Mouse (Mus musculus): ENCODE results near the gene Unc5c.

Gene Unc5c

DNA sequence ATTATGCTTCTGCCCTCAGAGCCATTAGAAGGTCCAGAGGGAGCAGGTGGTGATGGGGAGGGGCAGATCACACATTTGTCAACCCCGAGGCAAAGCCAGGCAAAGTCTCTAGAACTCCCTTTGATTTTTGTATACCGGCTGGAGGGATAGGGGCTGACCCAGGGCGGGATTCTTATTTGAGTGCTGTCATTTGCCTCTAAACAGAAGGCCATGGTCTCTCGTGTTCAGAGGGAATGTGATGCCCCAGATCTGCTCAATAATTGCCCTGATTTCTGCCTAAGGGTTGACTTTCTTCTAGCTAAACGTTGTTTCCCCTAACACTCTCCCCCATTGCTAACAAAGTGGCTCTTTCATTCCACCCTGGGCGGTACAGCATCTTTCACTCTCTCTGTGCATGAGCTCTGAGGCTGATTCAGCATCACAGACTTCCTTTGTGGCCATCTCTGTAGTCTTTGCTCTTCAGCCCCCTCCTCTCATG lies 136.1 kb downstream of the Unc5c start:
- no peak for DNase-seq

- DNase-seq, result no peak
Measured at GRCm38 (mm10) chr3:141616718-141617117, 151.7 kb downstream of the Unc5c start.

DNA sequence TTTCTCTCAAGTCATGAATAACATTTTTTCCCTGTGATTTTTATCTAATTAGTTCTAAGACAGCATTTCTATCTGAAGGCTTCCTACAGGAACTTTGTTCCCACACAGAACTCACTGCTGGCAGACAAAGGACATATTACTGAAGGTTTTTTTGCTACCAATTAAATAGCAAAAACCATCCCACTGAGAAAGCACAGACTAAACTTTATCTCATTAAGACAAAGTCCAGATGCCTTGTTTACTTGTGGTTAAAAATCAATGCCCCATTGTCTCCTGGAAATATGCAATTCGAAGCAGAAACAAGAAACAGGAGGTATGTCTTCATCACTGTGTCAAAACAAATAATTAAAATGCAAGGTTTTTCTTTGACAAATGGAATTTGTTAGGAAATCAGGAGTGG lies 153.7 kb downstream of the Unc5c start:
- DNase-seq, result no peak

DNA sequence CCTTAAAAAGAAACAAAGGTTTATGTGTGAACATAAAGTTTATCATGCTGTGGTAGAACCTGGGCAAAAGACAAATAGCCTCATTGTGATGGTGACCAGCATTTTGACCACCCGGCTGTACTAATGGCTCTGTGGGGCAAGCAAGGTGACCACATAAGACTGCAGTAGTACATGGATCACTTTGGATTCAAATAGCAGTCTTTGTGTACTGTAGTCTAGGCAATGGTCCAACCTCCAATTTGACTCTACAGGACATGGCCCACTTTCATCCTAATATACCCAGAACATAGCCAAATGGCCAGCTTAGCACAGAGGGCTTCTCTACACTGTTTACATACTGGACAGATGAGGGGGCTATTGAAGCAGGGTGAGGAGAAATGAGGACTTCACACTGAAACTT lies 156.5 kb downstream of the Unc5c start:
- DNase-seq, result no peak

DNA sequence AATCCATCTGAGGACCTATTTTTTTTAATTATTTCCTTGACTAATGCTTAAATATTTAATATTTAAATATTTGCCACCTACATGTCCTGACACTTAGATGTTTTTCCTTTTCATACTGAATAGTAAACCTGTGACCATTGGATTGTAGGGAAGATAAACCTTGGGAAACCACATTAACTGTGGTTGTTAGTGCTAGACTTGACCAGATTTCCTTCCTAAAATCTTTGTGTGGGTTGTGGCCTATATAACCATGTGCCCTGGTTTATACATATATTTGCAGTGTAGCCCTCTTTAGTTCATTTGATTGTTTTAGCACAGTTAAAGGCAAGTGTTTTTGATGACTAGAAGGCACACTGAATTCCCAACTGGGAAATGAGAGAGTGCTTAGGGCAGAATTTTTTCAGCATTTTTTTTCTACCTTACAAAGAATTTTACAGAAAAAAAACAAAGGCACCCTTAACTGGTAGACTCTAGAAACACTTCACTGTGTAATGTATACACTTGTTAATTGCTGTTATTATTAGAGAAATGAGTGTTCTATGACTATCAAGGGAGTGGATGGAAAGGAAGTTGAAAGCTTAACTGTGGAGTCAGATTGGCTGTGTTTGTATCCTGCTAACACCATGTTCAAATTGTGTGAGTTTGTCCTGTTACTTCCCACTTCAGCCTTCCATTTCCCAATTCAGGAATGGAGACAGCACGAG lies 162.1 kb downstream of the Unc5c start:
- no peak for DNase-seq

DNA sequence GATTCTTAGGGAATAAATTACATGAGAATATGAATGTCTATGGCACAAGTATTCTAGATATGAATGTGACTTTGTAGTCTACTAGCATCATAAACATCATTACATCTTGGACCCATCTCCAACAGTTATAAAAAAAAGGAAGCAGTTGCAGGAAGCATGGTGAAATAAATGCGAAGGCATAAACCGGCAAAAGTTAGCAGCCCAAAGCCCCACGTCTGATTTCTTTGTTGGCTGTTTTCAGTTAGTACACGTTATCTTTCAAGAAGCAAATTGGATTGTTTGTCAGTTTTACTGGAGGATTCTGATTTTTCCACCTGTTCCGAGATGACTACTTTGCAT lies 162.6 kb downstream of the Unc5c start:
- DNase-seq, result no peak

DNA sequence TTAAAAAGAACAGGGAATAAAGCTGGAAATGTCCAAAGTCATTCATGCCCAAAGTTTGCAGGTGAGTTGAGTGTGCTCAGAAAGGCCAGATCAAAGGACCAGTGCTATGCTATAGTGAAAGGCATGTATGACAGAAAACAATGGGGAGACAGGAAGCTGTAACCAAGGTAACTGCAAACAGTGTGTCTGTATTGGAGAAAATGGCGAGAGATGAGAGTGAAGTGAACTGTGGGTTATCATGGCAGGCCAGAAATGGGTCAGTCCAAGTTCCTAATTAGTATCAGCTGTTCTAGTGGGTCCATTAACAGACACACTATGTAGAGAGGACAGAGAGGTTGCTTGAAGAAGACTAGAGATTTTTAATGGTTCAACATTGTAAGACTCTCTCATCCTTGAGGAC lies 164.4 kb downstream of the Unc5c start:
- no peak for DNase-seq

GRCm38 (mm10) chr3:141637900-141638299 lies 172.9 kb downstream of the Unc5c start:
- DNase-seq, result no peak

GRCm38 (mm10) chr3:141644264-141644663 lies 179.2 kb downstream of the Unc5c start:
- DNase-seq, result no peak

GRCm38 (mm10) chr3:141646588-141646987 lies 181.6 kb downstream of the Unc5c start:
- DNase-seq, result no peak

DNA sequence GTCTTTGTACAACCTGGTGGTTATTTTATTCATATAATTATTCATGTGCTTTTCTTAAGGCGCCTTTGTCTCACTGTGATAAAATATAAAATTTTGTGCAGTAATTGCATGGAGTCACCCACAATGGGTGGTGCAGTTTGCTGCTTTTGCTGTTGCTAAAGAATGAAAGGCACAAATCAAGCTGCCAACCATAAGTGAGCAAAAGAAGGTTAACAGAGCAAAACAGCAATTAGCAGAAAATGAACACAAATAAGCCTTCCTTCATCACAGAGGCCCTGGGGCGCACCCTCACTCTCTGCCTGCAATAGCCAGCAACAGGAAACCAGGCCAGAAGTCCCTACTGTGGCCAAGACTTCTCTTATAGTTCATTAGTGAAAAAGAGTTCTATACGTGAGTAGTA lies 185.6 kb downstream of the Unc5c start:
- no peak for DNase-seq

DNA sequence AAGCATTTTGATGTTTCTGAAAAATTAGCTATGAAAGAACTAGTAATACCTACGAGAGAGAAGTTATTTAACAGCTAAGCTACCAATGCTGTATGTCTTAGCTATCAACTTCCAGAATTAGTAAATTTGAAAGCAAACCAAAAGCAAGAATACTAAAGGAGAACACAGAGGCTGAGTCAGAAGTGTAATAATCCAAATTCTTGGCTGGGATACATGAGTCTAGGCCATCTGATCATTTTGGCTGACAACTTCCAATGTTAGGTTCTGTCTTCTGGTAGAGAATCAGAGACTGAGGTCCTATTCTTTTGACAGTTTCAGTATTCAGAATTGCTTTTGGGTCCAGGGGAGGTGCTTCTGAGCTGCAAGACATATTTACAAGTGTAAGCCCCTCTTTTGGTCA lies 188.9 kb downstream of the Unc5c start:
- DNase-seq, result no peak

DNA sequence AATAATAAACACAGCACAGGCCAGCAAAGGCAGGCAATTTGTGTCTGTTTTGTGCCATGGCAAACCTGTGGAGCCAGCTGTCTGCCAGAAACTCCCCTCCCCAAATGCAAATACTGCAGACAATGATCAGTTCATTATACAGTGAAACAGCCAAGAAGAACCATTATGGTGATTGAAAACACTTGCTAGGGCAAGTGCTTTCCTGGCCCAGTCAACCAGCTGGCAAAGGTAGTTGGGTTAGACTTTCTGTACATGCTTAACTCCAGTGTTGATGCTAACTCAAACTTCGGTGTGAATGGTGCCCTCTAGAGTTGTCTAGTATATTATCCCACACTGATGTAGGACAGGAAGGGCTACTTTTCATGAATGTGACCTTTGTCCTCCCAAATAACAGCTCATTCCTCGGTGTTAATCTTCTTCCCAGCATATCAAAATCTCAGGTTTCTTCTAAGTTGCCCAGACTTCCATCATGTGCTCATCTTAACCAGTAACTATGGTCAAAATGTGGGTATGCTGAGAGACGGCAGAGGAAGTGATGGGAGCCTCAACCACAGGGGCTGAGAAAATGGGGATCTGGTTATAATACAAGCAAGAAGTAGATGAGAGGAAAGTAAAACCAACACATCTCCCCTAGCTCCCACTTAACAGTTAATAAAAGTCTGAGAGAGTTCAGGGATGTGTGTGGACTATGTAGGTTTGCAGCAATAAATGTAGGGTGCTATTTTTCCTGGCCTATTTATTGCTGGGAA lies 194.2 kb downstream of the Unc5c start:
- DNase-seq, result no peak

DNA sequence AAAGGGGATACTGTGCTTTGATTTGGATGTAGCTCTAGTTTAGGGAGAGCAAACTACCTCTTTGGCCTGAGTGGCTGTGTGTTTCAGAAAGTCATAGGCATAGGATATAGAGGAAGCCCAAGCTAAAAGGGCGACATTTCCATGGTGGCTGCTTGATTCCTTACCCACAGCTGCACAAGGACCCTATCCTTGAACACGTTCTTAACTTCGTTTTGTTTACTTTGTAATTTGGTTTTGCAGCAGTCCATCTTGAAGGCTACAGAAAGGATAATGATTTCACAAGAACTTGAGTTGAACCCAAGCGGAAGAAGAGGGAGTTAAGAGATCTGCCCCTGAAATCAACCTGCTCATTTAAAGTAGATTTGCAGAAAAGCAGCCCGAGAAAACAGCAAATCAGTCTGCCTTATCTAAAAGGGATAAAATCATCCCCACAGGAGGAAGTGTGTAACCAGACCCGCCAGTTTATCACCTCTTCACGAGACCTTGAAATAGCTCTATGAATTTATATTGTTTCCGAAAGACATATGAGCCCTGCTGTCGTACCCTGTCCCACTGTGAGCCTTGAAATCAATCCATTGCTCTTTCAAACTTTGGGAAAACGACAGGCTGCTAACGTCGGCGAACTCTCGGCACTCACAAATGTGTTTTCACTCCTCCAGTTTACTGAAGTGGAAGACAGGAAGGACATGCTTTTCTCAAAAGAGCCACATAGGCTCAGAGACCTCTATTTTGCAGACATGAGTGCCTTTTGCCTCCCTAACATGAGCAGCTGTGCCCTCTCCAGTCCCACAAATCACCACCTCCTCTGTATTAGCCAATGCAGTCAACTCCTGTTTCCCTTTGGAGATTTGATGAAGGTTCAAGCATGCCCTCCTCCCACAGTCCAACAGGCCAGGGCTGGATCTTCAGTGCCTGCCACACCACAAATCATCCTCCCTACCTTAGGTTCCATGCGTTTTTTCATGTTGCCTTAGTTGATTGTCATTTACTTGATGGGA lies 195.3 kb downstream of the Unc5c start:
- no peak for DNase-seq

DNA sequence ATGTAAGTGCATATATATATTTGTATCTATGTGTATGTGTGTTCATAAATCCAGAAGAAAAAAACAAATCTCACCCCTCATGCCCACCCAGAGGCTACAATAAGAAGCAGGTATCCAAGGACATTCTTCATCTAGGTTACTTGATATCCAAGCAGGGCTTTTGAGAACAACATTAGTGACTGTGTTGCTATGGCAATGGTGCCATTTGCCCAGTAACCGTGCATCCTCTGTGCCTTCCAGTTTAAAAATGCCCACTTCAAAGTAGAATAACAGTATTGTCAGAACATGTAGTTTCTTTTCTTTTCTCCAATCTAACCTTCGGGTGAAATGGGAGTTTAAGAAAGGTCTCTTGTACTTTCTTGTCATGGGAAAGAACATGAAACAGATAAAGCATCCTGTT lies 224.1 kb downstream of the Unc5c start:
- DNase-seq, result no peak

DNA sequence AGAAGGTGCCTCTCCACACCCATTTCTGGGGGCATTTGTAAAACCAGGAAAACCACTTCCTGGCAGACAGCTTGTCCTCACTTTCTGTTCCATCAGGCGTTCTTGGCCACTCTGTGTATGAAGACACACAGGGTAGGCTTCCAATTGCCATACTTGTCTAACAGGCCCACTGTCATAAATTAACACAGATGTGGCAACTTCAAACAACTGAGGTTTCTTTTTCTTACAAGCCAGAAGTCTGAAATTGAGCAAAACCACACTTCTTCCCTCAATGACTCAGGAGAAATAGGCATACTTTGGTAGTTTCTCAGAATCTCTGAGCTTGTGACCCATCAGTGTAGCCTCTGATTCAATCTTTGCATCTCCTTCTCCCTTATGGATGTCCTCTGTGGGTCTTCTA lies 225.7 kb downstream of the Unc5c start:
- no peak for DNase-seq

DNA sequence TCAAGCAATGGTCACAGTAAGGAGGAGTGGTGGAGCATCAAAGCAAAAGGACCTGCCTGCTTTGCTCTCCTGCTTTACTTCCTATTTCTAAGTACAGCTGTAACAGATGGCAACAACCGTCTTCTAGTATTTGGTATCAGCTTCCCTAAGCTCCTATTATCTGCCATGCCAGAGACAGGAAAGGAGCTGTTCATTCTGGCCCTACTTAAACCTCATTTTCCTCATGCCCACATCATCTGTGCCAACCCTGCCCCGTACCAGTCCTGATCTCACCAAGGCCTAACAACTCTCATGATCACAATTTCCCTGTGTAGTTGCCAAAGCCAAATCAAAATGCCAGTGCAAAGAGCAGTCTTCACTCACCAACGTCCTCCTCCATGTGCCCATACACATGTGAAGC lies 226.4 kb downstream of the Unc5c start:
- no peak for DNase-seq

GRCm38 (mm10) chr3:141691846-141692245 lies 226.8 kb downstream of the Unc5c start:
- DNase-seq, result no peak

GRCm38 (mm10) chr3:141699177-141699576 lies 234.2 kb downstream of the Unc5c start:
- no peak for DNase-seq

GRCm38 (mm10) chr3:141701381-141701909 lies 236.4 kb downstream of the Unc5c start:
- DNase-seq, result no peak

DNA sequence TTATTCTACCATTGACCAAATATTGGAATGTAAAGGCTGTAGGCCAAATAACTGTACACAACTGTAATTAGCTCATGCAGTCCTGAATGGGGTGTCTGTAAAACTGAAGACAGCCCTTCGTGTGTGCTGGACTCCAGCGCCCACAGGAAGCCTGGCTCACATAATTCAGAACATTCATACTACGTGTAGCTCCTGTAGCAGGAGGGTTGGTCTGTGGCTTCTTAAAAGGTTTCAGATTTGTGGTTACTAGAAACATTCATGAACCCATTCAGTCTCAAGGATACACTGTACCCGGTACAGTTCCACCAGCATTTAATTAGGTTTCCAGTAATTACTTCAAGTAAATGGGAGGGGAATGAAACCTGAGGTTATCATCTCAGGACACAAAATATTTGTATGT lies 246.6 kb downstream of the Unc5c start:
- no peak for DNase-seq

- DNase-seq, result no peak
Measured at GRCm38 (mm10) chr3:141716371-141716770, 251.4 kb downstream of the Unc5c start.

- no peak for DNase-seq
Measured at GRCm38 (mm10) chr3:141719050-141719449, 254.0 kb downstream of the Unc5c start.

Data from thymus, postnatal 4 days (tissue).